Mouse (Mus musculus): ENCODE measurements around the gene Fabp3. TPM values are rescaled to one million over a fixed set of nuclear protein-coding genes. Genes with fewer than 3 reads are reported as not detected.

The Fabp3 gene
- polyA plus RNA-seq, 1 experiment from 2014 or later, result 7.2 TPM

GRCm38 (mm10) chr4:130297123-130297529, 11.3 kb upstream of the Fabp3 start:
- Histone ChIP-seq H3K4me3 (no peak overlapping the region), H3K27me3 (ENCODE audit: low read depth, poor library complexity, severe bottlenecking) (no peaks in the 10 kb centered on the region; the same call in 1 of the 2 replicates), H3K9me3 (replicated peaks) (no peaks in the 10 kb centered on the region), H3K4me1 (peaks cover 6% of the 10 kb centered on the region; the same call in 1 of the 2 replicates), H3K36me3 (no peaks in the 10 kb centered on the region), H3K27ac (replicated peaks) (no peak overlapping the region)
- DNase-seq (ENCODE audit: low spot score), result peak; percentile 48
- 22% methylated on average over 13 of the region's 13 CpGs for WGBS

GRCm38 (mm10) chr4:130298877-130299628, 9.3 kb upstream of the Fabp3 start:
- no peak for DNase-seq (ENCODE audit: low spot score)
- no peaks in the 10 kb centered on the region for H3K36me3 ChIP-seq
- H3K27me3 ChIP-seq (ENCODE audit: low read depth, poor library complexity, severe bottlenecking), result peaks cover 5% of the 10 kb centered on the region; the same call in 1 of the 2 replicates
- no peak overlapping the region for H3K27ac ChIP-seq (replicated peaks)
- peaks cover 14% of the 10 kb centered on the region; the same call in 1 of the 2 replicates for H3K4me1 ChIP-seq
- H3K9me3 ChIP-seq (replicated peaks), result no peaks in the 10 kb centered on the region
- no peak overlapping the region for H3K4me3 ChIP-seq
- WGBS, result 82% methylated on average over 11 of the region's 11 CpGs

- Histone ChIP-seq H3K27me3 (ENCODE audit: low read depth, poor library complexity, severe bottlenecking) (peaks cover 10% of the 10 kb centered on the region), H3K4me3 (no peak overlapping the region), H3K9me3 (replicated peaks) (no peaks in the 10 kb centered on the region), H3K4me1 (peaks cover 17% of the 10 kb centered on the region), H3K27ac (replicated peaks) (no peak overlapping the region), H3K36me3 (no peaks in the 10 kb centered on the region)
- WGBS, result 73% methylated on average over 8 of the region's 8 CpGs
- no peak for DNase-seq (ENCODE audit: low spot score)
These were observed 8.8 kb upstream of the Fabp3 start for GRCm38 (mm10) chr4:130299629-130300018.

GRCm38 (mm10) chr4:130302285-130302870, 6.0 kb upstream of the Fabp3 start:
- H3K4me1 ChIP-seq, result peaks cover 20% of the 10 kb centered on the region
- H3K9me3 ChIP-seq (replicated peaks), result no peaks in the 10 kb centered on the region
- H3K27ac ChIP-seq (replicated peaks), result no peak overlapping the region
- peaks cover 38% of the 10 kb centered on the region for H3K27me3 ChIP-seq (ENCODE audit: low read depth, poor library complexity, severe bottlenecking)
- H3K4me3 ChIP-seq, result no peak overlapping the region
- H3K36me3 ChIP-seq, result no peaks in the 10 kb centered on the region
- WGBS, result 49% methylated on average over 12 of the region's 12 CpGs
- no peak for DNase-seq (ENCODE audit: low spot score)

GRCm38 (mm10) chr4:130304746-130305145, 3.6 kb upstream of the Fabp3 start:
- no peak for DNase-seq (ENCODE audit: low spot score)
- WGBS, result 39% methylated on average over 3 of the region's 3 CpGs
- Histone ChIP-seq H3K36me3 (no peaks in the 10 kb centered on the region), H3K4me3 (no peak overlapping the region), H3K27ac (replicated peaks) (no peak overlapping the region), H3K4me1 (peaks cover 40% of the 10 kb centered on the region), H3K9me3 (replicated peaks) (no peaks in the 10 kb centered on the region), H3K27me3 (ENCODE audit: low read depth, poor library complexity, severe bottlenecking) (peaks cover 62% of the 10 kb centered on the region)

- no peaks in the 10 kb centered on the region for H3K9me3 ChIP-seq (replicated peaks)
- 77% methylated on average over 10 of the region's 10 CpGs for WGBS
- peaks cover 40% of the 10 kb centered on the region for H3K4me1 ChIP-seq
- H3K27me3 ChIP-seq (ENCODE audit: low read depth, poor library complexity, severe bottlenecking), result peaks cover 84% of the 10 kb centered on the region
- peak overlapping the region; percentile 62 for H3K4me3 ChIP-seq
- H3K36me3 ChIP-seq, result no peaks in the 10 kb centered on the region
- DNase-seq (ENCODE audit: low spot score), result no peak
- no peak overlapping the region for H3K27ac ChIP-seq (replicated peaks)
These were observed 1.4 kb upstream of the Fabp3 start for GRCm38 (mm10) chr4:130306796-130307630.

- Histone ChIP-seq H3K4me1 (peaks cover 32% of the 10 kb centered on the region), H3K4me3 (peak overlapping the region; percentile 62), H3K36me3 (no peaks in the 10 kb centered on the region), H3K27me3 (ENCODE audit: low read depth, poor library complexity, severe bottlenecking) (peaks cover 84% of the 10 kb centered on the region), H3K9me3 (replicated peaks) (no peaks in the 10 kb centered on the region), H3K27ac (replicated peaks) (peak overlapping the region; percentile 43; the same call in 1 of the 2 replicates)
- under 1% methylated on average over 23 of the region's 23 CpGs for WGBS
- peak; percentile 75 for DNase-seq (ENCODE audit: low spot score)
These were observed 554 bp upstream of the Fabp3 start for GRCm38 (mm10) chr4:130307851-130308230.

- peaks cover 77% of the 10 kb centered on the region for H3K27me3 ChIP-seq (ENCODE audit: low read depth, poor library complexity, severe bottlenecking)
These were observed 859 bp downstream of the Fabp3 start for GRCm38 (mm10) chr4:130309254-130309653.

GRCm38 (mm10) chr4:130312526-130312925, 4.1 kb downstream of the Fabp3 start:
- peaks cover 38% of the 10 kb centered on the region for H3K36me3 ChIP-seq

More at GRCm38 (mm10) chr4:130309254-130309653, 859 bp downstream of the Fabp3 start:
- no peak for DNase-seq (ENCODE audit: low spot score)
- H3K27ac ChIP-seq (replicated peaks), result no peak overlapping the region
- H3K4me1 ChIP-seq, result peaks cover 31% of the 10 kb centered on the region
- peaks cover 9% of the 10 kb centered on the region for H3K36me3 ChIP-seq
- peak overlapping the region; percentile 62 for H3K4me3 ChIP-seq
- WGBS, result 47% methylated on average over 8 of the region's 8 CpGs
- no peaks in the 10 kb centered on the region for H3K9me3 ChIP-seq (replicated peaks)

GRCm38 (mm10) chr4:130313552-130313951, 5.2 kb downstream of the Fabp3 start:
- H3K27me3 ChIP-seq (ENCODE audit: low read depth, poor library complexity, severe bottlenecking), result peaks cover 34% of the 10 kb centered on the region
- no peak overlapping the region for H3K4me3 ChIP-seq
- peaks cover 40% of the 10 kb centered on the region for H3K36me3 ChIP-seq
- peaks cover 11% of the 10 kb centered on the region for H3K4me1 ChIP-seq
- no peak for DNase-seq (ENCODE audit: low spot score)
- 90% methylated on average over 4 of the region's 4 CpGs for WGBS
- H3K27ac ChIP-seq (replicated peaks), result no peak overlapping the region
- H3K9me3 ChIP-seq (replicated peaks), result no peaks in the 10 kb centered on the region

More at GRCm38 (mm10) chr4:130312526-130312925, 4.1 kb downstream of the Fabp3 start:
- peaks cover 45% of the 10 kb centered on the region for H3K27me3 ChIP-seq (ENCODE audit: low read depth, poor library complexity, severe bottlenecking)
- DNase-seq (ENCODE audit: low spot score), result no peak
- H3K9me3 ChIP-seq (replicated peaks), result no peaks in the 10 kb centered on the region
- peaks cover 22% of the 10 kb centered on the region for H3K4me1 ChIP-seq
- 91% methylated on average over 3 of the region's 3 CpGs for WGBS
- H3K4me3 ChIP-seq, result no peak overlapping the region
- H3K27ac ChIP-seq (replicated peaks), result no peak overlapping the region

- H3K4me3 ChIP-seq, result no peak overlapping the region
- peaks cover 3% of the 10 kb centered on the region; the same call in 1 of the 2 replicates for H3K4me1 ChIP-seq
- DNase-seq (ENCODE audit: low spot score), result no peak
- H3K9me3 ChIP-seq (replicated peaks), result no peaks in the 10 kb centered on the region
- no peak overlapping the region for H3K27ac ChIP-seq (replicated peaks)
- H3K36me3 ChIP-seq, result peaks cover 63% of the 10 kb centered on the region
- H3K27me3 ChIP-seq (ENCODE audit: low read depth, poor library complexity, severe bottlenecking), result peaks cover 10% of the 10 kb centered on the region
- WGBS, result 83% methylated on average over 13 of the region's 13 CpGs
These were observed 7.6 kb downstream of the Fabp3 start for GRCm38 (mm10) chr4:130315771-130316527.

GRCm38 (mm10) chr4:130316691-130317090, 8.3 kb downstream of the Fabp3 start:
- Histone ChIP-seq H3K4me1 (peaks cover 3% of the 10 kb centered on the region; the same call in 1 of the 2 replicates), H3K27ac (replicated peaks) (no peak overlapping the region), H3K4me3 (no peak overlapping the region), H3K9me3 (replicated peaks) (no peaks in the 10 kb centered on the region), H3K36me3 (peaks cover 69% of the 10 kb centered on the region), H3K27me3 (ENCODE audit: low read depth, poor library complexity, severe bottlenecking) (peaks cover 3% of the 10 kb centered on the region; the same call in 1 of the 2 replicates)
- WGBS, result 85% methylated on average over 10 of the region's 10 CpGs
- no peak for DNase-seq (ENCODE audit: low spot score)

Data from midbrain, embryonic 10.5 days (tissue).